Mouse (Mus musculus) erythroblast, embryonic 14.5 days (primary cell): ENCODE measurements around the gene Tbc1d10c. TPM values are rescaled to one million over a fixed set of nuclear protein-coding genes. Genes with fewer than 3 reads are reported as not detected.

Source experiments
- H3K27me3 ChIP-seq: 2 replicates; pipeline ENCODE4 v1.6.1; 2012; ENCODE audit warnings: inconsistent platforms; ENCODE audit not compliant: control insufficient read depth
- H3K36me3 ChIP-seq: 2 replicates; pipeline ENCODE4 v1.6.1; 2012; ENCODE audit warnings: mild to moderate bottlenecking, inconsistent platforms; ENCODE audit not compliant: control insufficient read depth
- H3K4me1 ChIP-seq: 2 replicates; pipeline ENCODE4 v1.6.1; 2012; ENCODE audit warnings: inconsistent platforms; ENCODE audit not compliant: control insufficient read depth
- H3K4me3 ChIP-seq: replicated peaks from 2 replicates; pipeline ENCODE3; 2012; ENCODE audit warnings: moderate library complexity, mild to moderate bottlenecking, inconsistent platforms
- H3K9me3 ChIP-seq: 2 replicates; pipeline ENCODE4 v1.6.1; 2012; ENCODE audit warnings: low read length, inconsistent platforms, mixed read lengths; ENCODE audit not compliant: control insufficient read depth
- GATA1 ChIP-seq: IDR thresholded peaks from 2 replicates; pipeline ENCODE4 v1.6.1; 2012; ENCODE audit warnings: low read length, inconsistent platforms, mixed read lengths
- TAL1 ChIP-seq: IDR thresholded peaks from 3 replicates; pipeline ENCODE4 v1.6.1; 2012; ENCODE audit warnings: low read length, inconsistent platforms, mixed read lengths
- polyA plus RNA-seq: library from polyadenylated mRNA; stranded (reverse); fragments of >175 nt; gene quantifications from 2 replicates; pipeline ENCODE4 v1.2.3, GENCODE M21; 2012

The Tbc1d10c gene
- polyA plus RNA-seq, 1 experiment: 0.18 TPM

DNA sequence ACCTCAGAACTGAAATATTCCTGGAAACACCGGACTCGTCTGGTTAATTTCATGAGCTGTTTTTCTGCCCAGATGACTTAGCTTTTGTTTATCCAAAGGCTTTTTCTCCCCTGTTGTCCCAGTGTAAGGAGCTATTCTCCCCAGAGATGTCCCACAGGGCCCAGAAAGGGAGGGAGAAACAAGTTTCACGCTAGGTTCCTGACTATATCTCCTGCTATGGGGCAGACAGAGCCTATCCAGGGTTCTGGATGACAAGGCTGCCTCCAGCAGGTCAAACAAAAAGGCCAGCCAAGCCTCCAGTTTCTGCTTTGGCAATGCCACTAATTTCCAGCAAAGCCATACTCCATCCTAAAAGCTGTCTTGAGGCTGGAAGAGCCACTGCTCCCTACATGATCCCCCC is 26.8 kb upstream of the Tbc1d10c start:
- Histone ChIP-seq H3K4me1 (peaks cover 28% of the 10 kb centered on the region), H3K36me3 (no peaks in the 10 kb centered on the region), H3K9me3 (peaks cover 7% of the 10 kb centered on the region; the same call in 1 of the 2 replicates), H3K27me3 (peaks cover 100% of the 10 kb centered on the region), H3K4me3 (no peak overlapping the region)
- no peak for TF ChIP-seq TAL1
- no peak for TF ChIP-seq GATA1

DNA sequence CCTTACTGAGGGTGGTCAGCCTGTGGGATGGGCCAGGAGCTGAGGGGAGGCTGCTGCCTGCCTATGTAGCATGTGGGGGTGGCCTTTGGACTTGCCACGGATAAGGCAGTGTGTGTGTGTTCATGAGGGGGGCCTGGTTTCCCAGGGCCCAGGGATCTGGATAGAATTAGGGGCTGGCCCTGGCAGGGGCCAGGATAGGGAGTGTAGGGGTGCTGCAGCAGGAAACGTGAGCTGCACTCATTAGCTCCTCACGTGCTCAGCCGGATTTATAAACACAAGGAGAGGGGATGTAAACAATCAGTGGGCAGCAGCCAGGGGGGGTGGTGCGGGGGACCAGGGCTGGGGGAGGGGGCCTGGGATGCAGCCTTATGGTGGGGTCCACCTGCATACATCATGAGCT is 26.1 kb upstream of the Tbc1d10c start:
- H3K27me3 ChIP-seq: peaks cover 100% of the 10 kb centered on the region
- no peak overlapping the region for H3K4me3 ChIP-seq
- no peaks in the 10 kb centered on the region for H3K36me3 ChIP-seq
- peaks cover 22% of the 10 kb centered on the region for H3K4me1 ChIP-seq
- H3K9me3 ChIP-seq: peaks cover 7% of the 10 kb centered on the region; the same call in 1 of the 2 replicates
- TF ChIP-seq TAL1 (no peak), GATA1 (no peak)

DNA sequence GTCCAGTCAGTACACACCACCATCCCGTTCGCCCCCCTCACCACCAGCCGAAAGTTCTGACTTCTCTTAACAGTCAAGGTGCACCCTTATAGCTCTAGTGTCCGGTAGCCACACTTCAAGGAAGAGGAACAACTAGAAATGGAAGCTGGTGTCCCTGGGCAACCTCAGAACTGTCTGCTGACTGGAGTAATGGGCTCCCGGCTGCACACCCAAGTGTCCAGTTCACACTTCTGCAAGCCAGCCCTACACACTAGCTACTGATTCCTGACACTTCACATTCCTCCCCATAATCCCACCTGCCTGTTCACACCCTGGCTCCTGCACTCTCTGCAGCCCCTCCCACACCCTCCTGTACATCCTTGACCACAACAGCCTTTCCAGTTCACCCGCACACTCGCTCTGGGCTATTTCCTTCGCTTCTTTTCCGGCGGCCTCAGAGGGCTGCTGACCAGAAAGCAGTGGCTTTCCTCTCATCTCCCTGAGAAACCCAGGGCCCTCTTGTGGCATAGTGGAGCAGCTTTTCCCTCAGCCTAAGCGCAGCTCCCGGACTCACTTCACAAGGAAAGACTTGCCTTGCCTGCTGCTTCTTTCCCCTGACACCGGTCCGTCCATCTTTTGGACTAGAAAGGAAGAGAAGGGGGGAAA is 25.1 kb upstream of the Tbc1d10c start:
- TF ChIP-seq TAL1 (no peak), GATA1 (no peak)
- Histone ChIP-seq H3K27me3 (peaks cover 100% of the 10 kb centered on the region), H3K9me3 (peaks cover 7% of the 10 kb centered on the region; the same call in 1 of the 2 replicates), H3K4me1 (peaks cover 20% of the 10 kb centered on the region), H3K36me3 (no peaks in the 10 kb centered on the region), H3K4me3 (no peak overlapping the region)

DNA sequence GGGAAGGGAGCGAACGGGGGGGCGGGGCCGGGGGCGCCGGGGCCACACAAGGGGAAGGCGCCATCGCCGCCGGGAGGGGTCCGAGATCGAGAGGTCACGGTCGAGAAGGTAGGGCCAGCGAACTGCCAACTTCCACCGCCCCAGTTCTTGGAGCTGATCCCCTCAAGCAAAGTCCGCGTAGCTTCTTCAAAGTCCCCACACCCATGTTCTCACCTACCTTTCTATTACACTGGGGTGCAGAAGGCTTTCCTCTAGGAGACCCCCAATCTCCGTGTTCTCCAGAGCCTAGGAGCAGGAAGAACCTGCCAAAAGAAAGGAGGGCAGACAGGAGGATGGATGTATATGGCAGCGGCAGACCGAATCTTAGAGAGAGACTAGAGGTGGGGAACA is 24.4 kb upstream of the Tbc1d10c start:
- Histone ChIP-seq H3K9me3 (peaks cover 7% of the 10 kb centered on the region; the same call in 1 of the 2 replicates), H3K27me3 (peaks cover 100% of the 10 kb centered on the region), H3K36me3 (no peaks in the 10 kb centered on the region), H3K4me3 (no peak overlapping the region), H3K4me1 (peaks cover 13% of the 10 kb centered on the region)
- TF ChIP-seq GATA1: no peak
- TF ChIP-seq TAL1: no peak

DNA sequence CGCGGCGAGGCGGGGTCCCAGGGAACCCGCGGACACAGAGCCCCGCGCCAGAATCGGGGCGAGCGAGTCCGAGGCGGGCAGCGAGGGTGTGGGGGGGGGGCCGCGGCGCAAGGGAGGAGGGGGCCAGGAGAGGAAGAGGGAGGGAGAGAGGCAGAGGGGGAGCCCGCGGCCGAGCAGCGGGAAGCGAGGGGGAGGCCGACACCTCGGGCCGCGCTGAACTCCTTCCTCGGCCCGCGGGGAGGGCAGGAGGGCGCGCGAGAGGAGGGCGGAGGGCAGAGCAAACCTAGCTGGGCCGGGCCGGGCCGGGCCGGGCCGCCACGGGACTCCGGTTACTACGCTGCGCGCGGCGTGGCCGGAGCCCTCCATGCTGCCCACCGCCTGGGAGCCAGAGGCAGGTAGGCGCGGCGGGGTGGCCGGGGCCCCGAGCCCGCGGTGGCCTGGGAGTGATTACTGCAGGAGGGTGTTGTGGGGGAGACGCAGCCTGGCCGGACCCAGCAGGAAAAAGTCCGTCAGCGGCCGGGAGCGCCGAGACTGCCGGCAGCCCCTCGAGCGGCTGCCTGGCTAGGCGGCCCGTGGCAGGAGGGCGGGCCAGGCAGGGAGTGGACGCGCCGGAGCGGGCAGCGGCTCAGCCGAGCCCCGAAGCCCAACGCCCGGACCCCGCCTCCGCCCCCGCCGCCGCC is 23.8 kb upstream of the Tbc1d10c start:
- TF ChIP-seq GATA1 (no peak), TAL1 (no peak)
- H3K4me1 ChIP-seq: peaks cover 8% of the 10 kb centered on the region
- peaks cover 100% of the 10 kb centered on the region for H3K27me3 ChIP-seq

DNA sequence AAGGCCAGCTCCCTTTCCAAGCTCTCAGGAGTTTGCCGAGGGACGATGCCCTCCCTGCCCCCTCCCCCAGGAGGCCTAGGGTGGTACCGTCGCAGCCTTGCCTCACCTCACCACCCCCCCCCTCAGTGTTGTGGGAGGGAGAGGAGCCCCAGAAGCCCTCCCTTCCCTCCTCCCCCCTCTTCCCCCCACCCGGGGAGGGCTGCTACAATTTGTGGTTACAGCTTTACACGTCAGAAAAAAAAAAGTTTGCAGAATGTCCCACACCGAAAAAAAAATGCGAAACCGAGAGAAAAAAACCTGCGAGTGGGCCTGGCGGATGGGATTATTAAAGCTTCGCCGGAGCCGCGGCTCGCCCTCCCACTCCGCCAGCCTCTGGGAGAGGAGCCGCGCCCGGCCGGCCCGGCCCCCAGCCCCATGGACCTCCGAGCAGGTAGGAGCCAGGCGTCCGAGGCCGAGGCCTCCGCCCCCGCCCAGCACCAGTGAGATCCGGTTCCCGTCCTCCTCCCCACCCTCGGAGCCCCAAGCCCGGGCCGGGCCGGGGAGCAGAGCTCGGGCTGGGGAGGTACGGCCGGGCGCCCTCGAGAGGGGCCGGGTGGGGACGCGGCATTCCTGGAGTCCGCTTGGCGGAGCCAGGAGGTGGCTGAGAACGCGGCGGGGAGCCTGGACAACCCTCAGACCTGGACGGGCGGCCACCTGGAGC is 23.1 kb upstream of the Tbc1d10c start, which contains the start of the genes Clcf1 and AC109138.7:
Gene Clcf1, plus strand, starts transcription at position 168 of the 700 bp plus-strand sequence.
Gene AC109138.7, plus strand, starts transcription at position 287 of the 700 bp plus-strand sequence.
- Histone ChIP-seq H3K36me3 (no peaks in the 10 kb centered on the region), H3K4me3 (peak within 1 kb of the TSS; percentile 46), H3K4me1 (peaks cover 7% of the 10 kb centered on the region), H3K27me3 (peaks cover 97% of the 10 kb centered on the region), H3K9me3 (peaks cover 7% of the 10 kb centered on the region; the same call in 1 of the 2 replicates)
- TF ChIP-seq TAL1 (no peak), GATA1 (no peak)

More for the DNA sequence above, 23.8 kb upstream of the Tbc1d10c start:
- H3K36me3 ChIP-seq: no peaks in the 10 kb centered on the region
- peaks cover 7% of the 10 kb centered on the region; the same call in 1 of the 2 replicates for H3K9me3 ChIP-seq
- H3K4me3 ChIP-seq: peak overlapping the region; percentile 46

DNA sequence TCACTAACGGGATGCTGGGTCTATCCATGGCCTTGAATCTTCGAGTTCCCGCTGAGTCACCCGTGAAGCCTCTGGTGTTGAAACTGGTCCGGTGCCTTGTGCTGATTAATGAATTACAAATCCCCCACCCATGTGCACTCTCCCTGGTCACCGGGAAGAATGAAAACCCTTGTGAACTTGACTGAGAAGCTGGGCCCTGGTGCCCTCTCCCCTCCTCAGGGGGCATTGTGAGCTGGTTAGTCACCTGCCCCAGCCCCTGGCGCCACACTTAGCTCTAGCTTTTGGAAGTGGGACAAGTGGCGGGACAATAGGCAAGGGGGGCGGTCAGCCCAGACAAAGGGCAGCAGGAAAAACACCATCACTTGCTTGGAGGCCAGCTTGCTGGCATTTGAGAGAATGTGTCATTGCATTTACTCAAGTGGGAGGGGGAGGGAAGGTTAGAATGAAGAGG is 22.5 kb upstream of the Tbc1d10c start:
- Histone ChIP-seq H3K27me3 (peaks cover 97% of the 10 kb centered on the region), H3K36me3 (no peaks in the 10 kb centered on the region), H3K4me1 (peaks cover 13% of the 10 kb centered on the region), H3K4me3 (peak overlapping the region; percentile 4), H3K9me3 (peaks cover 7% of the 10 kb centered on the region; the same call in 1 of the 2 replicates)
- TF ChIP-seq GATA1 (no peak), TAL1 (no peak)

DNA sequence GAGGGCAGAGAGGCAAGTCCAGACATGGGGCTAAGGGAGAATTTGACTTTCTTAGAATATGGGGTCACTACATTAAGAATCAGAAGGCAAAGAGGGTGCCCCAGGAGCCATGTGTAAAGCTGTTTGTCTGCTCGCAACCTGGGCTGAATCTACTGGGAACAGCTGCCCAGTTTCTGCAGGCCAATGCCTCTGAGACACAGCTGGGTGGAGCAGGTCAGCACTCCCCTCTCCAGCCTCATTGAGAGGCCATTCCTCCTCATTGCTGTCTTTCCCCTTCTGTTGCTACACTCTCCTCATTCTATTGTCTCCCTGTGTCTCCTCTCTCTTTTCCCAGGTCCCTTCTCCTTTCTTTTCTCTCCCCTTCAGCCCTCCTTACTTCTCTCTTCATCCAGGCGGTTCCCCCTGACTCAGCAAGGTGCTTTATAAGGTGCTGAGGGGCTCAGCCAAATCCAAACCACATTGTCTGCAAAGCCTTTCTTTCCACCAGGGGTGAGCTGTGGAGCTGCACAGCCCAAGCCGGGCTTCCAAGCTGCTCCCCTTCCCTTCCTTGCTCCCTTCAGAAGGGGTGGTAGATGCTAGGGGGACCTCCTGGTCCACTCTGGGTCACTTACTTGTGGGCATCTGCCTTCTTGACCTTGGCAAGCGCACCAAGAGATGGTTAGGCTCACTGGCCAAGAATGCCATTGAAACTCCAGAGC is 21.0 kb upstream of the Tbc1d10c start:
- Histone ChIP-seq H3K36me3 (no peaks in the 10 kb centered on the region), H3K4me3 (no peak overlapping the region), H3K27me3 (peaks cover 92% of the 10 kb centered on the region), H3K9me3 (peaks cover 7% of the 10 kb centered on the region; the same call in 1 of the 2 replicates), H3K4me1 (peaks cover 15% of the 10 kb centered on the region)
- TF ChIP-seq GATA1 (no peak), TAL1 (no peak)

DNA sequence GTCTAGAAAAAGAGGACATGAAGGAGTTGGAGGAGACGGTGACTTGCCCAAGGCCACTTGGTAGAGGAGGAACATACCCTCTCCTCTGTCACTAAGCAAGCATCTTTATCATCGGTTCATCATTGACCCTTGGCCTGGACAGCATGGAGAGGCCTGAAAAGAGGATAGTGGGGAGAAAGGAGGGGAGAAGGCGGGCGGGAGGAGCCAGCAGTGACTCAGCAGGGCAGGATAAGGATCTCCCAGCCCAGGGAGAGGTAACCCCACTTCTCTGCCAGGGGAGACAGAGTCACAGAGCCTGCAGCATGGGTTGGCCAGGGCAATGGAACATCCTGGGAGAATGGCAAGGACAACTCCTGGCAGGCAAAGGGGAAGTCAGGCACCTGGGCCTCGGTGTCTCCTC is 17.5 kb upstream of the Tbc1d10c start:
- TF ChIP-seq GATA1: no peak
- no peak for TF ChIP-seq TAL1
- no peaks in the 10 kb centered on the region; the same call in 1 of the 2 replicates for H3K9me3 ChIP-seq
- no peak overlapping the region for H3K4me3 ChIP-seq
- H3K36me3 ChIP-seq: no peaks in the 10 kb centered on the region
- peaks cover 91% of the 10 kb centered on the region for H3K27me3 ChIP-seq
- peaks cover 8% of the 10 kb centered on the region for H3K4me1 ChIP-seq
